In the genomic region with DNA sequence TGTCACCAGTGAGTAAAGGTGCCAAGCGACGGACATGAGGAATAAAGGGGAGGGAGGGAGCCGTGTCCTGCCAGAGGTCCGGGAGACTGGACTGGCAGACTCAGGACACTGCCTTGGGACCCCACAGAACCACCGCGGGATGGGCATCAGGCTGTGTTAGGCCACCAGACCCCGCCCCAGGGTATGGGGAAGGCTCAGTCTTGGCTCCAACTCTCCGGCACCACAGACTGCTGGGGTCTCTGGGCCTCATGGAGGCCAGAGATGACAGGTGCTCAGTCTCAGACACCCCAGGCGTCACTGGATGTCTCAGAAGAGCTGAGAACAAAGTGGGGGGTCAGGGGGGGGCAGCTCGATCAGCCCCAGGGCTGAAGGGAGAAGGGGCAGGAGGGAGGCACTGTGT, we compare ENCODE assay signal across 14 mouse cellular contexts.
"Had no signal": no experiment of that assay in that cellular context is flagged by ENCODE, and none has a peak within 500 bp of the region (broad histone marks: within the 10 kb centered on the region; RNA-seq: fewer than 3 reads in every experiment).

No protein-coding gene starts in this region.

- H3K27me3 ChIP-seq: limb, embryonic 13.5 days; liver, embryonic 13.5 days had no signal

- H3K4me2 ChIP-seq: limb, embryonic 13.5 days; liver, embryonic 13.5 days had no signal

- H3K27ac ChIP-seq: limb, embryonic 13.5 days; liver, embryonic 13.5 days had no signal

- H3K4me1 ChIP-seq: limb, embryonic 13.5 days; liver, embryonic 13.5 days had no signal

- H3K9ac ChIP-seq: limb, embryonic 13.5 days; liver, embryonic 13.5 days had no signal

- DNase-seq: kidney, adult 18-20 months; kidney, adult 9 months; kidney, postnatal 14 days; kidney, postnatal 4 days; left cerebral cortex, postnatal 4 days; liver, embryonic 13.5 days; lung, adult 2 months; lung, postnatal 4 days; midbrain, embryonic 14.5 days; thymus, adult 18-20 months; thymus, postnatal 36 days had no signal

- H3K4me3 ChIP-seq: limb, embryonic 13.5 days; liver, embryonic 13.5 days had no signal

- ATAC-seq: inflammation-experienced regulatory T-cells, adult 6 months; intestine, embryonic 16.5 days had no signal

- H3K36me3 ChIP-seq: limb, embryonic 13.5 days; liver, embryonic 13.5 days had no signal

- H3K9me3 ChIP-seq: limb, embryonic 13.5 days; liver, embryonic 13.5 days had no signal
